Mouse (Mus musculus): ENCODE results near the gene Vsnl1.

Vsnl1 gene

DNA sequence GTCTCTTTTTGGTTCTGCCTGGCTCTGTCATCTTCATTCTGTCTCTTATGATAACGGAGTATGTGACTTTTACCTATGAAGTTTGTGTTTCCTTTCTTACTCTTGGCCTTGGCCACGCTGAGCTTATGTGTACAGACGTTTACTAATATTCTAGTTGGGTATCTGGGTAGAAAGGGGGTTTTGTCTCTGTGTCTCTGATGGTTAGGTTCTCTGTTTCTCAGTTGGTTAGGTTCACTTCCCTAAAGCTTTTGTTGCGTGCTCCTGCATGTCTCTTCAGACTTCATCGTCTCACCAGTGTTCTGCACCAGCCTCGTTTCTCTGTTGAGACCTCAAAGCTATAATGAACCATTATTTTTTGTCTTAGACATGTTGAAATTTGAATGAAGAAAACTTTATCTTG, 159.2 kb downstream of the Vsnl1 start:
- DNase-seq (ENCODE audit: low spot score in 2 of 2) = peak; percentile 39 to 56

GRCm38 (mm10) chr12:11276632-11277031, 159.8 kb downstream of the Vsnl1 start:
- DNase-seq (ENCODE audit: low spot score in 2 of 2) = peak; percentile 22 to 38

Measured in spleen, postnatal 36 days (tissue).